Mouse (Mus musculus): ENCODE measurements around the gene Rhbg. TPM values are rescaled to one million over a fixed set of nuclear protein-coding genes. Genes with fewer than 3 reads are reported as not detected.
"Not testable (repeated sequence)": the region's sequence is repeated elsewhere in the genome, so short reads cannot be mapped to it uniquely, and the experiment has no call there.

The Rhbg gene
- polyA plus RNA-seq, 1 experiment from 2014 or later = 0.69 TPM

DNA sequence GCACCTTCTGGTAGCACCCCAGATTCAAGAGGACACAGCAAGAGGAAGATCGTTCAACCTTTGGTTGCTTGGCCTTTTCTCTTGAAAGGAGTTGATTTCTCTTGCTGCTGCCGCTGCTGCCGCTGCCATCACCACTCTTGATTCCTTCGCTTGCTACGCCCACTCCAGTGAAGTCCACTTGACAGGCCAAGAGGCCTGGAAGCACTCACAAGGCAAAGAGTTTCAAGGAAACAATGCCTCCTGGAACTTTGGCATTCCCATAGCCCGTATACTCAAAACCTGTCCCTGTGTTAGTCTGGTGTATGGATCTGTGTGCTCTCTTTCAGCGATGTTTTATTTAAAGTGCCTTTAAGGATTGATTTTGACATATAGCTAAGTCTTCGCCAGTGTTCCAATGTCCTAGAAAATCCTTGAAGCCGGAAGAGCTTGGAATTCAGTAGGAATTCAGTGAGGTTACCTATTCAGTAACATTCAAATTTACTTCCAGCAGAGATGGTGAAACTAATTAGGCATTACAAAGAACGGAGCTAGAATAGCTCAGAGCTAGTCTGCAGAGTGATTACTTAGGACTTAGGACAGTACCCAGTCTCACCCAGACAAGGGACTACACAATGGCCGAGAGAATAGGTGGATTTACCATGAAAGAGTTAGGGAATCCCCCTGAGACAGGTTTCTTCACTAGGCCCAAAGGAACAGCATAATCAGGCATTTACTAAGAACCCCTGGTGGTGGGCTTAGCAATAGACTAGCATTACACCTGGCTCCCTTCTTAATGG, 26.8 kb upstream of the Rhbg start:
- ATAC-seq; H3K27ac ChIP-seq; H3K4me1 ChIP-seq (replicated peaks); H3K9me3 ChIP-seq; H3K4me2 ChIP-seq (replicated peaks); H3K36me3 ChIP-seq; H3K4me3 ChIP-seq (replicated peaks); H3K27me3 ChIP-seq (replicated peaks); H3K9ac ChIP-seq: not testable (repeated sequence)
- 73% methylated on average over 11 of the region's 11 CpGs for WGBS

DNA sequence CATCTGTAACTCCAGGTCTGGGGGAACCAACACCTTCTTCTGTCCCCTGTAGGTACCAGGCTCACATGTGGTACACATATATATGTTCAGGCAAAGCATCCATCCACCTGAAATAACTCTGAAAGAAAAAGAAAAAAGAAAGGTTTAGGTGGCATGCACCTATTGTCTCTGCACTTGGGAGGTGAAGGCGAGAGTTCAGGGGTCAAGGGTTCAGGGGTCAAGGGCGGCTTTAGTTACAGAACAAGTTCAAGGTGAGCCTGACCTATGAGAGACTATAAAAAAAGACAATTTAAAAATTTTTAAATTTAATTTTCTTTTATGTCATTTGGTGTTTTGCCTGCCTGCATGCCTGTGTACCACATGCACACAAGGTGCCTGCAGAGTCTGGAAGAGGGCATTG, 25.5 kb upstream of the Rhbg start:
- Histone ChIP-seq H3K4me1 (replicated peaks) (no peaks in the 10 kb centered on the region), H3K4me3 (replicated peaks) (no peak overlapping the region), H3K36me3 (no peaks in the 10 kb centered on the region), H3K9me3 (no peaks in the 10 kb centered on the region), H3K27ac (no peak overlapping the region), H3K27me3 (replicated peaks) (no peaks in the 10 kb centered on the region), H3K9ac (no peak overlapping the region), H3K4me2 (replicated peaks) (no peak overlapping the region)
- no peak for ATAC-seq
- 87% methylated on average over 2 of the region's 2 CpGs for WGBS

DNA sequence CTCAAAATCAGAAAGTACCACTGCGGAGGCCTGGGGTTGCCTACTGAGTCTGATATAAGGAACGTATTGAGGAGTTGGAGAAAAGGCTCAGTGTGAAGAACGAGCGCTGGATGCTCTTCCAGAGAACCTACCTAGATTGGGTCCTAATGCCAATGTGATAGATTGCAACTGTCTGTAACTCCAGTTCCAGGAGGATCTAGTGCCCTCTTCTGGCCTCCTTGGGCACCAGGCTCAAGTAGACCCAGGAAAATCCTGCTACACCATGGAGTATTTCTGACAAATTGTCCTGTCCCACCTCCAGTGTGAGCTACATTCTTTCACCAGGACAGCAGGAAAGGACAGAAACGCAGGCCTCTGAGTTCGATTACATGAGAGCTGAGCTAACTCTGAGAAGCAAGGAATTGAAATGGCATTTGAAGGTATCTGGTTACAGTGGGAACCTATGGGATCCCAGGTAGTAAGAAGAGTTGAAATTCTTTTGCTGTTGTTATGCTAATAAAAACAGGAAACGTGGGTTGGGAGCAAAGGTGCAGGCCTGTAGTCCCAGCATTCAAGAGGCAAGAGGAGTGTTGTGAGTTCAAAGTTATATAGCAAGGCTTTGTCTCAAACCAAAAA, 22.1 kb upstream of the Rhbg start:
- H3K36me3 ChIP-seq = no peaks in the 10 kb centered on the region
- no peaks in the 10 kb centered on the region for H3K9me3 ChIP-seq
- 40% methylated on average over 7 of the region's 7 CpGs for WGBS
- no peak overlapping the region for H3K4me3 ChIP-seq (replicated peaks)
- H3K4me2 ChIP-seq (replicated peaks) = no peak overlapping the region
- no peaks in the 10 kb centered on the region for H3K27me3 ChIP-seq (replicated peaks)
- ATAC-seq = no peak
- H3K27ac ChIP-seq = no peak overlapping the region
- no peaks in the 10 kb centered on the region for H3K4me1 ChIP-seq (replicated peaks)
- no peak overlapping the region for H3K9ac ChIP-seq

DNA sequence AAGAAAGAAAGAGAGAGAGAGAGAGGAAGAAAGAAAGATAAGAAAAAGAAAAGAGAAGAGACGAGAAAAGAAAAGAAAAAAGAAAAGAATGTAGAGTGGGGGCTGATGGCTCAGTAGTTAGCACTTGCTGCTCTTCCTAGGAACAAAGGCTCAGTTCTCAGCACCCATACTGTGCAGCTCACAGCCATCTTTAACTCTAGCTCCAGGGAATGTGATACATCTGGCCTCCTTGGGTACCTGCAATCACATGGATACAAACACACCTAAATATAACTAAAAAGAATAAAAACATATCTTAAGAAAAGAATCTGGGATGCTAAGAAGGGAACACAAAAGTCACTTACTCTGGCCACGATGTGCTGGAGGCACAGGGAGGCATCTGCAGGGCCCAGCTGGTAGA, 21.6 kb upstream of the Rhbg start:
- H3K4me1 ChIP-seq (replicated peaks) = no peaks in the 10 kb centered on the region
- no peaks in the 10 kb centered on the region for H3K9me3 ChIP-seq
- 80% methylated on average over 2 of the region's 2 CpGs for WGBS
- H3K36me3 ChIP-seq = no peaks in the 10 kb centered on the region
- H3K27ac ChIP-seq = no peak overlapping the region
- no peak for ATAC-seq
- H3K4me2 ChIP-seq (replicated peaks) = no peak overlapping the region
- H3K27me3 ChIP-seq (replicated peaks) = no peaks in the 10 kb centered on the region
- no peak overlapping the region for H3K9ac ChIP-seq
- H3K4me3 ChIP-seq (replicated peaks) = no peak overlapping the region

DNA sequence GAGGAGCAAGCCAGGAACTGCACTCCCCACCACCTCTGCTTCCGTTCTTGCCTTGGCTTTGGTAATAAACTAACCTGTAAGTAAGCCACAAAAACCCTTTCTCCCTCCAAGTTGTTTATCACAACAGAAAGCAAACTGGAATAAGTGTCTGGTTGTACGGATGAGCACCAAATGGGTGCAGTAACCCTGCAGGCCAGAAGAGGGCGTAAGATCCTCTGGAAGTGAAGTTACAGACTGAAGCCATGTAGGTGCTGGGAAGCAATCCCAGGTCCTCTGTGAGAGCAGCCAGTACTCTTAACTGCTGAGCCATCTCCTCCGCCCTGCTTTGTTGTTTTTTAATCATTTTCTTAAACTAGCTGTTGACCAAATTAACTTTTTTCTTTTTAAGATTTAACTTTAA, 19.5 kb upstream of the Rhbg start:
- Histone ChIP-seq H3K9me3 (no peaks in the 10 kb centered on the region), H3K27me3 (replicated peaks) (no peaks in the 10 kb centered on the region), H3K4me3 (replicated peaks) (no peak overlapping the region), H3K4me2 (replicated peaks) (no peak overlapping the region), H3K27ac (no peak overlapping the region), H3K4me1 (replicated peaks) (no peaks in the 10 kb centered on the region), H3K36me3 (no peaks in the 10 kb centered on the region), H3K9ac (no peak overlapping the region)
- no peak for ATAC-seq
- WGBS = 90% methylated on average over 4 of the region's 4 CpGs

DNA sequence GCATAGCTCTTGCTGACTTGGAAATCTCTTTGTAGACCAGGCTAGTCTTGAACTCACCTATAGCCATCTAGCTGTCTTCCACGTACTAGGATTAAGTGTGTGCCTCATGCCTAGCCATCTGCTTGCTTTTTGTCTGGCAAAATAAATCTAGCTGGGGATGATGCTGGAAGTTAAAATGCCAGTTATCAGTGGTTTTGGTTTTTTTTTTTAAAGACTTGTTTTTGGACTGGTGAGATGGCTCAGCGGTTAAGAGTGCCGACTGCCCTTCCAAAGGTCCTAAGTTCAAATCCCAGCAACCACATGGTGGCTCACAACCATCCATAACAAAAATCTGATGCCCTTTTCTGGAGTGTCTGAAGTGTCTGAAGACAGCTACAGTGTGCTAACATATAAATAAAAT, 17.4 kb upstream of the Rhbg start:
- no peak for ATAC-seq

DNA sequence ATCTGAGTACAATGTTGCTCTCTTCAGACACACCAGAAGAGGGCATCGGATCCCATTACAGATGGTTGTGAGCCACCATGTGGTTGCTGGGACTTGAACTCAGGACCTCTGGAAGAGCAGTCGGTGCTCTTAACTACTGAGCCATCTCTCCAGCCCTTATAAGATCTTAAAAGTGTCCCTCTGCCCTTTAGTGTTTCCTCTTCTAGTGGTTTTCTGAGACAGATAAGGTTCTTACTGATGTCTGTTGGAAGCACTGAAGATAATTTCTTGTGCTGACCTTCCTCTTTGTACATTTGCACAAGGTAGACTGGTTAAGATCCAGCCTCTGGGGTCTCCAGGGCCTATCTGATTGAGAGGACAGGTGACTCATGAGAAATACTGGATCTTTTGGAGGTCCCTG, 16.8 kb upstream of the Rhbg start:
- H3K9ac ChIP-seq; H3K4me3 ChIP-seq (replicated peaks); H3K4me1 ChIP-seq (replicated peaks); ATAC-seq; H3K4me2 ChIP-seq (replicated peaks); H3K27me3 ChIP-seq (replicated peaks); H3K36me3 ChIP-seq; H3K9me3 ChIP-seq; H3K27ac ChIP-seq: not testable (repeated sequence)
- 98% methylated on average over 2 of the region's 2 CpGs for WGBS

More for the DNA sequence above, 17.4 kb upstream of the Rhbg start:
- H3K4me1 ChIP-seq (replicated peaks) = no peaks in the 10 kb centered on the region
- no peaks in the 10 kb centered on the region for H3K27me3 ChIP-seq (replicated peaks)
- no peaks in the 10 kb centered on the region for H3K9me3 ChIP-seq
- no peak overlapping the region for H3K4me3 ChIP-seq (replicated peaks)
- no peak overlapping the region for H3K27ac ChIP-seq
- no peak overlapping the region for H3K9ac ChIP-seq
- no peak overlapping the region for H3K4me2 ChIP-seq (replicated peaks)
- 93% methylated on average over 3 of the region's 3 CpGs for WGBS
- H3K36me3 ChIP-seq = no peaks in the 10 kb centered on the region

DNA sequence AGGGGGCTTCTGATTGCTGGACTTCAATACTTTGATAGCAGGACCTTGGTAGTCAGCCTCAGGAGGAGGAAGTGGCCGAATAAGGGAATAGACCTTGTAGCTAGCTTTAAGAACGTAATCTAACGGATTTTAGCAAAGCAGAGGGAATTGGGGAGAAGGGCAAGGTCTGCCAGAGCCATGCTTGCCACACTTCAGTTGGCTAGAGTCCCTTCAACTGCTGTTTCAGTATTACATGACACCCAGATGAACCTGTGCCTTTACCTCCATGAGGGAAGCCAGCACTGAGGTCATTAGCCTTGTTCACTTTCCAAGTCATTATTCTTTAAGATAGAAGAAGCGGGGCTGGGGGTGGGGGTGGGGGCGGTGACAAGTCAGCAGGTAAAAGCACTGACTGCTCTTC, 14.5 kb upstream of the Rhbg start:
- WGBS = 87% methylated on average over 5 of the region's 5 CpGs
- no peak for ATAC-seq

DNA sequence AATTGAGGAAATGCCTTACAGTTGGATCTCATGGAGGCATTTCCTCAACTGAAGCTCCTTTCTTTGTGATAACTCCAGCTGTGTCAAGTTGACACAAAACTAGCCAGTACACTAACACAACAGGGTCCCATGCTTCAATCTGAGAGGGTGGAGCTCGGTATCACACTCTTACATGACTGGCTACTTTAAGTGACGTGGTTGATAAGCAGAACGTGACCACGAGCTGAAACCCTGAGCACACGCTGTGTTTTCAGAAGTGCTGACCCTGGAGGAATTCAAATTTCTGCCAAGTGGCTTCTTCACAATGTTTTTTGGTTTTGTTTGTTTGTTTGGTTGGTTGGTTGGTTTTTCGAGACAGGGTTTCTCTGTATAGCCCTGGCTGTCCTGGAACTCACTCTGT, 13.5 kb upstream of the Rhbg start:
- not testable (repeated sequence) for H3K27me3 ChIP-seq (replicated peaks); H3K27ac ChIP-seq; H3K4me3 ChIP-seq (replicated peaks); H3K9me3 ChIP-seq; ATAC-seq; H3K36me3 ChIP-seq; H3K9ac ChIP-seq; H3K4me1 ChIP-seq (replicated peaks); H3K4me2 ChIP-seq (replicated peaks)
- 78% methylated on average over 6 of the region's 6 CpGs for WGBS

More for the DNA sequence above, 14.5 kb upstream of the Rhbg start:
- H3K27me3 ChIP-seq (replicated peaks) = no peaks in the 10 kb centered on the region
- H3K9me3 ChIP-seq = no peaks in the 10 kb centered on the region
- H3K4me1 ChIP-seq (replicated peaks) = no peaks in the 10 kb centered on the region
- no peak overlapping the region for H3K27ac ChIP-seq
- no peaks in the 10 kb centered on the region for H3K36me3 ChIP-seq
- no peak overlapping the region for H3K4me2 ChIP-seq (replicated peaks)
- H3K9ac ChIP-seq = no peak overlapping the region
- no peak overlapping the region for H3K4me3 ChIP-seq (replicated peaks)

DNA sequence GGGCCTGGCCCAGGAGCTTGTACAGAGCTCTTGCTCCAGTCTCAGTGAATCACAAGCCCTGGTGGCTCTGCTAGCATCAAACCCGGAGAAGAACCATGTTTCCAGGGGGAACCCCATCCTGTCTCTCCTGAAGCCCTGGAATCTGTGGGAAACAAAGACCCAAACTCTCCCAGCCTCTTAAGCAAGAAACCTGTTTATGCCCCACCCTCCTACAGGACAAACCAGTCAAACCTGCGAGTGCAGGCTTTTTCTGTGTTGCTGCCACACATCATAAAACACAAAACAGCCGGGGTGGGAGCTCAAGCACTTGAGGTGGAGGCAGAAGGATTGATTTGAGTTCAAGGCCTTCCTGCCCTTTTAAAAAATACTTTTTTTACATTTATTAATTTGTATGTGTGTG, 7.8 kb upstream of the Rhbg start:
- WGBS = 54% methylated on average over 3 of the region's 3 CpGs
- H3K9ac ChIP-seq = no peak overlapping the region
- no peaks in the 10 kb centered on the region for H3K36me3 ChIP-seq
- no peak overlapping the region for H3K4me3 ChIP-seq (replicated peaks)
- no peaks in the 10 kb centered on the region for H3K4me1 ChIP-seq (replicated peaks)
- no peaks in the 10 kb centered on the region for H3K27me3 ChIP-seq (replicated peaks)
- H3K27ac ChIP-seq = no peak overlapping the region
- no peaks in the 10 kb centered on the region for H3K9me3 ChIP-seq
- H3K4me2 ChIP-seq (replicated peaks) = no peak overlapping the region
- ATAC-seq = no peak

DNA sequence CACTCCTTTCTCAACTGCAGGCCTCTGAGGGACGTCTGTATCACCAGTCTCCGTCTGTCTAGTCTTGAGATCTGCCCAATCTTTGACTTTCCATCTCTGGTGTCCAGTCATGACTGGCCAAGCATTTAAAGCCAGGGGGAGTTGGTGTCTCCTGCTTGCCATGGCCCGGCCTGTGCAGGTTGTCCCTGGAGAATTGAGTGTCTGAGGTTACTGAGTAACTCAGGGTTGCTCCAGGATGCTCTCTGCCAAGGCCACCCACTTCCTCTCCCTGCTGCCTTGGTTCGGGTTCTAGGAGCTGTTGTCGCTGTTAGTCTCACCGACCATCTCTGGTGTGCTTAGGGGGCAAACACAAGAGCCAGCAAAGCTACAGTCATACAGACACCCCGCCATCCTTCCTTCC, 1.9 kb upstream of the Rhbg start:
- no peak overlapping the region for H3K4me3 ChIP-seq (replicated peaks)
- no peak overlapping the region for H3K9ac ChIP-seq
- H3K9me3 ChIP-seq = no peaks in the 10 kb centered on the region
- H3K27ac ChIP-seq = no peak overlapping the region
- peak; percentile 29; the same call in 1 of the 2 replicates for ATAC-seq
- peaks cover 10% of the 10 kb centered on the region for H3K4me1 ChIP-seq (replicated peaks)
- H3K27me3 ChIP-seq (replicated peaks) = peaks cover 17% of the 10 kb centered on the region
- no peaks in the 10 kb centered on the region for H3K36me3 ChIP-seq
- H3K4me2 ChIP-seq (replicated peaks) = no peak overlapping the region
- 58% methylated on average over 7 of the region's 7 CpGs for WGBS

DNA sequence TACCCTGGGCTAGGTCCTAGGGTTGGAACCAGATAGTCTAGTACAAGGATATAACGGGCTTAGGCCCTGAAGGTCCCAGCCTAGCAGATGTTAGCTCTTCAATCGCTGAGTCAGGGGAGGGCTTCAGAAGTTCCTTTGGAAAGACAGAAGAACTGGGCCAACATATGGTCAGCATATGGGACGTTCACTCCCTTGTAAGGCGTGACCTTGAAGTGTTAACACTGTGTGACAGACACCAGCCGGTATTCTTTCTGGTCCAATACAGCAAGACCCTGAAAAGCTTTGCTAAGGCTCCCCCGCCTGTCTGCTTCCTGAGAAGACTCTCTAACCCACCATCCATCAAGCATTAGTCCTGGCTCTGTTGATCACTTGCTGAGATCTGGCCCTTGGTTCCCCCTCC, 1.4 kb upstream of the Rhbg start:
- Histone ChIP-seq H3K4me3 (replicated peaks) (no peak overlapping the region), H3K9ac (no peak overlapping the region), H3K27me3 (replicated peaks) (peaks cover 17% of the 10 kb centered on the region), H3K4me2 (replicated peaks) (no peak overlapping the region), H3K36me3 (no peaks in the 10 kb centered on the region), H3K9me3 (no peaks in the 10 kb centered on the region), H3K4me1 (replicated peaks) (peaks cover 10% of the 10 kb centered on the region), H3K27ac (no peak overlapping the region)
- peak; percentile 60 for ATAC-seq
- 50% methylated on average over 6 of the region's 6 CpGs for WGBS

DNA sequence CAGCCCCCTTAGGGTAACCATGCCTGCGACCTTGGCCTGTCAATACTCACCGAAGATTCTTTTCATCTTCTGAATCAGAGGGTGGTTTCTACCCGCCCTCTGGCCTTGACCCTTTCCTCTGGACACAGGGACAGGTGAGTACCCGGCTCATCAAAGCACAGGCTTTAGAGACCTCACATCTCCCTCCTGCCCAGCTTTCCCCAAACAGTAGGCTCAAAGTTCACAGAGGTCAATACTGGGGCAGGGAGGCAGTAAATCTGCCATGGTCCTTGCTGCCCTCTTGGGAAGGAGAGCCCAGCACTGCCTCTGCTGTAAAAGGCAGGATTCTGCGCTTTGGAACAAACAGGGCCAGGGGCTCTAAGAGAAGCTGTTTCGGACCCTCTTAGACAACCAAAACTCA, 1.8 kb downstream of the Rhbg start:
- Histone ChIP-seq H3K4me2 (replicated peaks) (no peak overlapping the region), H3K9ac (no peak overlapping the region), H3K4me1 (replicated peaks) (peaks cover 10% of the 10 kb centered on the region), H3K4me3 (replicated peaks) (no peak overlapping the region), H3K9me3 (no peaks in the 10 kb centered on the region), H3K36me3 (no peaks in the 10 kb centered on the region), H3K27ac (no peak overlapping the region), H3K27me3 (replicated peaks) (peaks cover 17% of the 10 kb centered on the region)
- 46% methylated on average over 6 of the region's 6 CpGs for WGBS
- no peak for ATAC-seq

Measured in intestine, embryonic 15.5 days (tissue).